Mouse (Mus musculus): ENCODE data around the gene 4933405O20Rik.

The 4933405O20Rik gene

GRCm38 (mm10) chr7:50598890-50599289 lies at the start of gene 4933405O20Rik:
4933405O20Rik (plus strand) TSS chr7:50599190.
- no peak for DNase-seq (ENCODE audit: low spot score in 2 of 2)

- DNase-seq (ENCODE audit: low spot score in 2 of 2) = peak in 1 of 2 experiments; percentile 23
Observed at GRCm38 (mm10) chr7:50549572-50549971, 49.4 kb upstream of the 4933405O20Rik start.

GRCm38 (mm10) chr7:50551426-50551825 lies 47.6 kb upstream of the 4933405O20Rik start:
- peak in 1 of 2 experiments; percentile 52 for DNase-seq (ENCODE audit: low spot score in 2 of 2)

- DNase-seq (ENCODE audit: low spot score in 2 of 2) = peak in 1 of 2 experiments; percentile 14
Observed at GRCm38 (mm10) chr7:50562708-50563107, 36.3 kb upstream of the 4933405O20Rik start.

- no peak for DNase-seq (ENCODE audit: low spot score in 2 of 2)
Observed at GRCm38 (mm10) chr7:50573841-50574240, 25.1 kb upstream of the 4933405O20Rik start.

GRCm38 (mm10) chr7:50588642-50589424 lies 10.2 kb upstream of the 4933405O20Rik start:
- no peak for DNase-seq (ENCODE audit: low spot score in 2 of 2)

GRCm38 (mm10) chr7:50614101-50614500 lies 15.1 kb downstream of the 4933405O20Rik start:
- peak; percentile 14 to 56 for DNase-seq (ENCODE audit: low spot score in 2 of 2)

GRCm38 (mm10) chr7:50629186-50629585 lies 30.2 kb downstream of the 4933405O20Rik start:
- no peak for DNase-seq (ENCODE audit: low spot score in 2 of 2)

- no peak for DNase-seq (ENCODE audit: low spot score in 2 of 2)
Observed at GRCm38 (mm10) chr7:50633147-50633546, 34.2 kb downstream of the 4933405O20Rik start.

Data from left cerebral cortex, adult 9 months (tissue).